Mouse (Mus musculus) limb, embryonic 13.5 days (tissue): Measurements from ENCODE around the gene Slc23a2. TPM values are rescaled to one million over a fixed set of nuclear protein-coding genes. Genes with fewer than 3 reads are reported as not detected.

ENCODE experiments used
- ATAC-seq: fragments of 200-750 bp; cut with Nextera tagmentation; 2 replicates; pipeline ENCODE4 v1.8.0; 2017; ENCODE audit warnings: low read depth, moderate number of reproducible peaks, moderate TSS enrichment; ENCODE audit not compliant: low FRiP score
- H3K27ac ChIP-seq: fragments of 300-500 bp; sonication (generic); 2 replicates; pipeline ENCODE4 v1.5.1; 2015; ENCODE audit warnings: inconsistent platforms, mild to moderate bottlenecking, moderate library complexity
- H3K27me3 ChIP-seq: fragments of 300-500 bp; sonication (generic); 2 replicates; pipeline ENCODE4 v1.6.1; 2015; ENCODE audit warnings: mild to moderate bottlenecking, inconsistent platforms
- H3K36me3 ChIP-seq: fragments of 300-500 bp; sonication (generic); 2 replicates; pipeline ENCODE4 v1.6.1; 2015; ENCODE audit warnings: inconsistent platforms, mild to moderate bottlenecking, moderate library complexity
- H3K4me1 ChIP-seq: fragments of 300-500 bp; sonication (generic); 2 replicates; pipeline ENCODE4 v1.6.1; 2015; ENCODE audit warnings: inconsistent platforms
- H3K4me2 ChIP-seq: fragments of 300-500 bp; sonication (generic); replicated peaks from 2 replicates; pipeline ENCODE4 v1.6.1; 2015; ENCODE audit warnings: inconsistent platforms, mild to moderate bottlenecking, moderate library complexity
- H3K4me3 ChIP-seq: fragments of 300-500 bp; sonication (generic); 2 replicates; pipeline ENCODE4 v1.5.1; 2015; ENCODE audit warnings: moderate library complexity, mild to moderate bottlenecking, inconsistent platforms
- H3K9ac ChIP-seq: fragments of 300-500 bp; sonication (generic); 2 replicates; pipeline ENCODE4 v1.6.1; 2015; ENCODE audit warnings: mild to moderate bottlenecking, inconsistent platforms
- H3K9me3 ChIP-seq: fragments of 300-500 bp; sonication (generic); 2 replicates; pipeline ENCODE4 v1.6.1; 2016; ENCODE audit warnings: inconsistent platforms
- WGBS: fragments of 180-500 bp; shearing (Covaris S2); methylation state at CpG from one replicate; pipeline ENCODE4 v1.1.7; 2015; 5-methylcytosine and 5-hydroxymethylcytosine counted together
- polyA plus RNA-seq: library from polyadenylated mRNA; unstranded; fragments of >200 nt; fragmentation: Nextera tagmentation; extraction: Ambion mirVana; gene quantifications from 2 replicates; pipeline ENCODE4 v1.2.1, GENCODE M21; 2015

The Slc23a2 gene
- polyA plus RNA-seq, 1 experiment from 2014 or later, result 12.7 TPM

- Histone ChIP-seq H3K4me2 (no peak overlapping the region), H3K27ac (no peak overlapping the region), H3K4me3 (no peak overlapping the region), H3K4me1 (0 out of 2 replicates have a peak, but pooled peaks cover 4% of the 10 kb centered on the region), H3K9me3 (no peaks in the 10 kb centered on the region), H3K9ac (no peak overlapping the region), H3K27me3 (no peaks in the 10 kb centered on the region), H3K36me3 (peaks cover 67% of the 10 kb centered on the region)
- no peak for ATAC-seq
- 96% methylated on average over 11 of the region's 11 CpGs for WGBS
Observed at GRCm38 (mm10) chr2:132061884-132062283, 83.0 kb downstream of the Slc23a2 start.

DNA sequence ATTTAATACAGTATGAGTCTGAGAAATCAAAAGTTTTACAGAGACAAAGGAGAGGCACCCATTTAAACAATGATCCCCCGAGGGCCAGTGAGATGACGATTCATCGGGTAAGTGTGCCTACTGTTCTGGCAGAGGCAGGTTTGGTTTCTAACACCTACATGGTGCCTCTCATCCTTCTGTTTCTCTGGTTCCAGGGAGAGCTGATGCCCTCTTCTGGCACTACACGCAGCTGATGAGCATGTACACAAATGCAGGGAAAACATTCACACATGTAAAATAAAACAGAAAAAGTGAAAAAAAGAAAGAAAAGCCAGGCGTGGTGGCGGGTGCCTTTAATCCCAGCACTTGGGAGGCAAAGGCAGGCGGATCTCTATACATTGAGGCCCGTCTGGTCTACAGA, 85.0 kb downstream of the Slc23a2 start:
- Histone ChIP-seq H3K27me3 (no peaks in the 10 kb centered on the region), H3K27ac (no peak overlapping the region), H3K36me3 (peaks cover 75% of the 10 kb centered on the region), H3K9ac (no peak overlapping the region), H3K4me1 (0 out of 2 replicates have a peak, but pooled peaks cover 4% of the 10 kb centered on the region), H3K4me2 (no peak overlapping the region), H3K9me3 (no peaks in the 10 kb centered on the region), H3K4me3 (no peak overlapping the region)
- no peak for ATAC-seq
- 86% methylated on average over 8 of the region's 8 CpGs for WGBS

DNA sequence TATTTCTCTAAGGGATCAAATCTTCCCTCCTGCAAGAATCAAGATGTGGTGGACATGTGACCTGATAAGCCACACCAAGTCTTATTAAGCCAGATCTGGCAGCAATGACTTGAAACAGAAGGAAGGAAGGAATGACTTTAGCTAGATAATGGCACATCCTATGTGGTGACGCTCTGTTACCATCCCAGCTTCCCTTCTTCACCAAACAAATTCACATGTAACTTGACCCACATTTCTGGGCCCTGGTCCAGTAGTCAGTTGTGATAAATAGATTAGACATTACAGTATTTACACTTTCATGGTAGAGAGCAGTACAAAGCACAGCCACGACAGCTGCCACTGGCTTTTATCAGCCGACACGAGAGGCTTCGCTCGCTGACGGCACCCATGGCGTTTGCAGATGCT, 89.6 kb downstream of the Slc23a2 start:
- no peak overlapping the region for H3K4me2 ChIP-seq

GRCm38 (mm10) chr2:132053824-132054223, 91.1 kb downstream of the Slc23a2 start:
- Histone ChIP-seq H3K27ac (no peak overlapping the region), H3K9me3 (no peaks in the 10 kb centered on the region), H3K4me3 (no peak overlapping the region), H3K9ac (no peak overlapping the region), H3K27me3 (no peaks in the 10 kb centered on the region), H3K4me2 (no peak overlapping the region), H3K36me3 (peaks cover 45% of the 10 kb centered on the region), H3K4me1 (no peaks in the 10 kb centered on the region)
- no peak for ATAC-seq
- 80% methylated on average over 4 of the region's 4 CpGs for WGBS

More for the DNA sequence above, 89.6 kb downstream of the Slc23a2 start:
- Histone ChIP-seq H3K27me3 (no peaks in the 10 kb centered on the region), H3K27ac (no peak overlapping the region), H3K9me3 (no peaks in the 10 kb centered on the region), H3K9ac (no peak overlapping the region), H3K4me3 (no peak overlapping the region), H3K36me3 (peaks cover 55% of the 10 kb centered on the region), H3K4me1 (no peaks in the 10 kb centered on the region)
- ATAC-seq, result no peak
- 76% methylated on average over 8 of the region's 8 CpGs for WGBS

- Histone ChIP-seq H3K4me2 (no peak overlapping the region), H3K4me3 (no peak overlapping the region), H3K27ac (no peak overlapping the region), H3K9ac (no peak overlapping the region), H3K27me3 (no peaks in the 10 kb centered on the region), H3K36me3 (peaks cover 27% of the 10 kb centered on the region), H3K4me1 (no peaks in the 10 kb centered on the region), H3K9me3 (no peaks in the 10 kb centered on the region)
- WGBS, result 51% methylated on average over 5 of the region's 5 CpGs
- no peak for ATAC-seq
Observed at GRCm38 (mm10) chr2:132051798-132052197, 93.1 kb downstream of the Slc23a2 start.

- no peak overlapping the region for H3K4me2 ChIP-seq
- no peaks in the 10 kb centered on the region for H3K4me1 ChIP-seq
- no peaks in the 10 kb centered on the region for H3K9me3 ChIP-seq
- no peaks in the 10 kb centered on the region for H3K27me3 ChIP-seq
- no peak overlapping the region for H3K4me3 ChIP-seq
- H3K36me3 ChIP-seq, result peaks cover 8% of the 10 kb centered on the region
- H3K27ac ChIP-seq, result no peak overlapping the region
- ATAC-seq, result no peak
- WGBS, result 11% methylated on average over 3 of the region's 3 CpGs
- no peak overlapping the region for H3K9ac ChIP-seq
Observed at GRCm38 (mm10) chr2:132049921-132050320, 95.0 kb downstream of the Slc23a2 start.

GRCm38 (mm10) chr2:132049491-132049890, 95.4 kb downstream of the Slc23a2 start:
- no peaks in the 10 kb centered on the region for H3K4me1 ChIP-seq
- no peak overlapping the region for H3K9ac ChIP-seq
- no peak overlapping the region for H3K27ac ChIP-seq
- H3K4me2 ChIP-seq, result no peak overlapping the region
- peaks cover 4% of the 10 kb centered on the region; the same call in 1 of the 2 replicates for H3K36me3 ChIP-seq
- 69% methylated on average over 3 of the region's 3 CpGs for WGBS
- no peaks in the 10 kb centered on the region for H3K9me3 ChIP-seq
- no peaks in the 10 kb centered on the region for H3K27me3 ChIP-seq
- no peak overlapping the region for H3K4me3 ChIP-seq
- ATAC-seq, result no peak

DNA sequence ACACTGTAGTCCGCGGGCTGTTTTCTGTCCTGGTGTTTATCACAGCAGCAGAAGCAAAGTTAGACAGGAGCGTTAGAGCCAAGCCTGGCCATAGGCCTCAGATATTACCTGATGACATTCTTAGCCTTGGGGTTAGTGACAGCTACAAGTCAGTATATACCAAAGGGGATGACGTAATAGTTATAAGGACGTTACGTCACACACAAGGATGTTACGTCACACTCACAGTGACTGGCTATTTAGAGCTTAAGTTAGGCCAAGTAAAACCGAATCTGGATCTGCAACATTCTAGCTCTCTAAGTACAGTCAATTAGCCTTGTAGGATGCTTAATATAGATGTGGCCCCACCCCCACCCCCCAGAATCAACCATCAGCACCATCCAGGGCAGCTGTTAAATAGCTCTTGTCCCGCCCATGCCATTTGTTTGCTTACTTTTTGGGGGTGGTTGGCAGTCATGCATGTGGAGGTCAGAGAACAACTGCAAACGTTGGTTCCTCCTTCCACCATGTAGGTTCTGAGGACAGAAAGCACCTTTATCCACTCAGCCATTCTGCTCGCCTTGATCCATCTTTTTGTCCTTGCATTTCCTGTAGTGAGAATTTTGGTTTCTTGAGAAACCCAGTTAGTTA, 96.7 kb downstream of the Slc23a2 start:
- H3K9me3 ChIP-seq, result no peaks in the 10 kb centered on the region
- WGBS, result 79% methylated on average over 11 of the region's 11 CpGs
- no peak overlapping the region for H3K4me3 ChIP-seq
- no peak overlapping the region for H3K27ac ChIP-seq
- H3K4me1 ChIP-seq, result peaks cover 5% of the 10 kb centered on the region
- no peaks in the 10 kb centered on the region for H3K27me3 ChIP-seq
- no peak for ATAC-seq
- no peak overlapping the region for H3K9ac ChIP-seq
- H3K36me3 ChIP-seq, result no peaks in the 10 kb centered on the region
- H3K4me2 ChIP-seq, result no peak overlapping the region

- H3K4me1 ChIP-seq, result peaks cover 14% of the 10 kb centered on the region
- 87% methylated on average over 4 of the region's 4 CpGs for WGBS
- H3K9ac ChIP-seq, result no peak overlapping the region
- no peaks in the 10 kb centered on the region for H3K9me3 ChIP-seq
- H3K27me3 ChIP-seq, result no peaks in the 10 kb centered on the region
- no peak overlapping the region for H3K4me3 ChIP-seq
- no peaks in the 10 kb centered on the region for H3K36me3 ChIP-seq
- ATAC-seq, result no peak
- H3K27ac ChIP-seq, result no peak overlapping the region
- H3K4me2 ChIP-seq, result no peak overlapping the region
Observed at GRCm38 (mm10) chr2:132047364-132047763, 97.5 kb downstream of the Slc23a2 start.

DNA sequence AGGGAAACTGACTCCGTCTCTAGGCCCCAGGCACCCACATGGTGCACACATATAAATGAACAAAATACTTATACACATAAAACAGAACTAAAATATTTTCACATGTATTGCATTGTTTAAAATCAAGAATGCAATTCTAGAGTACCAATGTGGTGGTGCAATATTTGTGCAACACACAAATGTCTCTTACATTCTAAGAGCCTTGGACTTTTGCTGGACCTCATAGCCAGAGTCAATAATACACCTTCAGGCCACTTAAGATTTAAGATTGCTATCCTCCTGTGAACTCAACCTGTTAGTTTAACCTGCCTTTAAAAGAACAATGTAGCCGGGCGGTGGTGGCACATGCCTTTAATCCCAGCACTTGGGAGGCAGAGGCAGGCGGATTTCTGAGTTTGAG, 98.2 kb downstream of the Slc23a2 start:
- H3K27me3 ChIP-seq, result no peaks in the 10 kb centered on the region
- H3K4me2 ChIP-seq, result no peak overlapping the region
- H3K4me3 ChIP-seq, result no peak overlapping the region
- WGBS, result 91% methylated on average over 4 of the region's 4 CpGs
- no peak overlapping the region for H3K27ac ChIP-seq
- no peaks in the 10 kb centered on the region for H3K36me3 ChIP-seq
- no peaks in the 10 kb centered on the region for H3K9me3 ChIP-seq
- peaks cover 14% of the 10 kb centered on the region for H3K4me1 ChIP-seq
- no peak for ATAC-seq
- H3K9ac ChIP-seq, result no peak overlapping the region

GRCm38 (mm10) chr2:132044320-132045274, 100.3 kb downstream of the Slc23a2 start:
- H3K27me3 ChIP-seq, result no peaks in the 10 kb centered on the region
- no peak for ATAC-seq
- H3K27ac ChIP-seq, result no peak overlapping the region
- H3K4me3 ChIP-seq, result no peak overlapping the region
- no peak overlapping the region for H3K4me2 ChIP-seq
- peaks cover 14% of the 10 kb centered on the region for H3K4me1 ChIP-seq
- WGBS, result 85% methylated on average over 15 of the region's 15 CpGs
- H3K9ac ChIP-seq, result no peak overlapping the region
- no peaks in the 10 kb centered on the region for H3K36me3 ChIP-seq
- H3K9me3 ChIP-seq, result no peaks in the 10 kb centered on the region

- ATAC-seq, result peak; percentile 92
- peaks cover 14% of the 10 kb centered on the region for H3K4me1 ChIP-seq
- peak overlapping the region; percentile 52 for H3K4me2 ChIP-seq
- H3K36me3 ChIP-seq, result no peaks in the 10 kb centered on the region
- 16% methylated on average over 13 of the region's 13 CpGs for WGBS
- no peaks in the 10 kb centered on the region for H3K9me3 ChIP-seq
- no peaks in the 10 kb centered on the region for H3K27me3 ChIP-seq
- H3K9ac ChIP-seq, result 0 out of 2 replicates have a peak overlapping the region, but pooled peaks have one; percentile 25
- peak overlapping the region; percentile 77 for H3K27ac ChIP-seq
- H3K4me3 ChIP-seq, result 0 out of 2 replicates have a peak overlapping the region, but pooled peaks have one; percentile 7
Observed at GRCm38 (mm10) chr2:132043101-132043621, 101.7 kb downstream of the Slc23a2 start.
